Mouse (Mus musculus) midbrain, postnatal 0 days (tissue): ENCODE data around the gene Ldhc. TPM values are rescaled to one million over a fixed set of nuclear protein-coding genes. Genes with fewer than 3 reads are reported as not detected.

Experiments used
- ATAC-seq: fragments of 200-750 bp; cut with Nextera tagmentation; 2 replicates; pipeline ENCODE4 v1.8.0; 2017; ENCODE audit warnings: moderate number of reproducible peaks, mild to moderate bottlenecking, moderate TSS enrichment, moderate library complexity; ENCODE audit not compliant: low FRiP score
- DNase-seq: peaks from one replicate; pipeline ENCODE4 v3.0.0-alpha.2; 2015; ENCODE audit warnings: low spot score
- H3K27ac ChIP-seq: fragments of 300-500 bp; sonication (generic); 2 replicates; pipeline ENCODE4 v1.5.1; 2014; ENCODE audit warnings: low read depth, mild to moderate bottlenecking, low read length, mixed read lengths
- H3K27me3 ChIP-seq: fragments of 300-500 bp; sonication (generic); 2 replicates; pipeline ENCODE4 v1.6.1; 2014; ENCODE audit warnings: low read length, control low read depth, mixed read lengths; ENCODE audit not compliant: insufficient read depth
- H3K36me3 ChIP-seq: fragments of 300-500 bp; sonication (generic); 2 replicates; pipeline ENCODE4 v1.6.1; 2014; ENCODE audit warnings: low read length, control low read depth, mixed read lengths; ENCODE audit not compliant: insufficient read depth
- H3K4me1 ChIP-seq: fragments of 300-500 bp; sonication (generic); 2 replicates; pipeline ENCODE4 v1.6.1; 2014; ENCODE audit warnings: mild to moderate bottlenecking, control low read depth, antibody characterized with exemption, low read length, mixed read lengths; ENCODE audit not compliant: insufficient read depth
- H3K4me2 ChIP-seq: fragments of 300-500 bp; sonication (generic); 2 replicates; pipeline ENCODE4 v1.6.1; 2014; ENCODE audit warnings: low read depth, mild to moderate bottlenecking, low read length, mixed read lengths; ENCODE audit not compliant: poor library complexity, severe bottlenecking
- H3K4me3 ChIP-seq: fragments of 300-500 bp; sonication (generic); 2 replicates; pipeline ENCODE4 v1.5.1; 2014; ENCODE audit warnings: low read depth, mild to moderate bottlenecking, low read length, moderate library complexity
- H3K9ac ChIP-seq: fragments of 300-500 bp; sonication (generic); replicated peaks from 2 replicates; pipeline ENCODE4 v1.6.1; 2014; ENCODE audit warnings: mild to moderate bottlenecking, low read length, moderate library complexity, mixed read lengths; ENCODE audit not compliant: poor library complexity, severe bottlenecking
- H3K9me3 ChIP-seq: fragments of 300-500 bp; sonication (generic); 2 replicates; pipeline ENCODE4 v1.6.1; 2016; ENCODE audit warnings: low read length, control low read depth
- CTCF ChIP-seq: IDR thresholded peaks from 2 replicates; pipeline ENCODE4 v1.5.1; 2016; ENCODE audit warnings: antibody characterized with exemption, mild to moderate bottlenecking
- WGBS: fragments of 180-500 bp; shearing (Covaris S2); extraction: QIAGEN DNeasy Blood & Tissue Kit; methylation state at CpG from one replicate; pipeline ENCODE4 v1.1.7; 2014; 5-methylcytosine and 5-hydroxymethylcytosine counted together
- polyA plus RNA-seq: library from polyadenylated mRNA; unstranded; fragments of >200 nt; fragmentation: Nextera tagmentation; extraction: Ambion mirVana; gene quantifications from 2 replicates; pipeline ENCODE4 v1.2.1, GENCODE M21; 2015
- total RNA-seq: library from RNA; depleted of rRNA; stranded (reverse); fragments of >200 nt; gene quantifications from 2 replicates; pipeline ENCODE4 v1.2.3, GENCODE M21; 2014

Ldhc gene
- total and polyA plus RNA-seq, 2 experiments from 2014 or later, result 0.22 TPM; not detected in 1

GRCm38 (mm10) chr7:46845978-46846485 is 15.0 kb upstream of the Ldhc start:
- 1% methylated on average over 36 of the region's 36 CpGs for WGBS
- peak overlapping the region; percentile 90 for H3K4me2 ChIP-seq

GRCm38 (mm10) chr7:46846486-46847244 is 14.3 kb upstream of the Ldhc start:
- TF ChIP-seq CTCF, result peak; percentile 65
- DNase-seq, result peak; percentile 92
- Histone ChIP-seq H3K4me3 (peak overlapping the region; percentile 73), H3K27ac (peak overlapping the region; percentile 77), H3K27me3 (no peaks in the 10 kb centered on the region), H3K9me3 (no peaks in the 10 kb centered on the region), H3K4me1 (peaks cover 6% of the 10 kb centered on the region), H3K9ac (peak overlapping the region; percentile 84), H3K36me3 (peaks cover 22% of the 10 kb centered on the region), H3K4me2 (peak overlapping the region; percentile 90)
- peak; percentile 74 for ATAC-seq
- WGBS, result 2% methylated on average over 28 of the region's 28 CpGs

More at GRCm38 (mm10) chr7:46845978-46846485, 15.0 kb upstream of the Ldhc start:
- H3K9me3 ChIP-seq, result no peaks in the 10 kb centered on the region
- H3K27me3 ChIP-seq, result no peaks in the 10 kb centered on the region
- TF ChIP-seq CTCF, result no peak
- peaks cover 16% of the 10 kb centered on the region for H3K36me3 ChIP-seq
- H3K4me3 ChIP-seq, result peak overlapping the region; percentile 73
- DNase-seq (peak; percentile 28), ATAC-seq (peak; percentile 44)
- peak overlapping the region; percentile 84 for H3K9ac ChIP-seq
- H3K4me1 ChIP-seq, result peaks cover 6% of the 10 kb centered on the region
- H3K27ac ChIP-seq, result peak overlapping the region; percentile 77

GRCm38 (mm10) chr7:46849287-46849686 is 11.7 kb upstream of the Ldhc start:
- Histone ChIP-seq H3K4me3 (no peak overlapping the region), H3K4me2 (no peak overlapping the region), H3K4me1 (peaks cover 6% of the 10 kb centered on the region), H3K36me3 (peaks cover 44% of the 10 kb centered on the region), H3K9me3 (no peaks in the 10 kb centered on the region), H3K27me3 (no peaks in the 10 kb centered on the region), H3K9ac (no peak overlapping the region), H3K27ac (no peak overlapping the region)
- 80% methylated on average over 5 of the region's 5 CpGs for WGBS
- DNase-seq (no peak), ATAC-seq (no peak)
- TF ChIP-seq CTCF, result no peak

GRCm38 (mm10) chr7:46851026-46851425 is 10.0 kb upstream of the Ldhc start:
- peak; percentile 18 for DNase-seq
- H3K27me3 ChIP-seq, result no peaks in the 10 kb centered on the region
- 55% methylated on average over 7 of the region's 7 CpGs for WGBS
- H3K9ac ChIP-seq, result no peak overlapping the region
- no peak for ATAC-seq
- H3K4me2 ChIP-seq, result no peak overlapping the region
- H3K4me3 ChIP-seq, result no peak overlapping the region
- TF ChIP-seq CTCF, result peak; percentile 26
- H3K9me3 ChIP-seq, result no peaks in the 10 kb centered on the region
- H3K36me3 ChIP-seq, result peaks cover 51% of the 10 kb centered on the region
- no peak overlapping the region for H3K27ac ChIP-seq
- no peaks in the 10 kb centered on the region for H3K4me1 ChIP-seq

- Histone ChIP-seq H3K9me3 (no peaks in the 10 kb centered on the region), H3K36me3 (peaks cover 52% of the 10 kb centered on the region)
- 96% methylated on average over 1 of the region's 1 CpGs for WGBS
Observed at GRCm38 (mm10) chr7:46852666-46853065, 8.3 kb upstream of the Ldhc start.

GRCm38 (mm10) chr7:46853365-46853764 is 7.6 kb upstream of the Ldhc start:
- ATAC-seq (no peak), DNase-seq (no peak)
- 90% methylated on average over 9 of the region's 9 CpGs for WGBS
- H3K4me3 ChIP-seq, result no peak overlapping the region
- H3K9me3 ChIP-seq, result no peaks in the 10 kb centered on the region
- no peak for TF ChIP-seq CTCF
- no peak overlapping the region for H3K9ac ChIP-seq
- no peaks in the 10 kb centered on the region for H3K27me3 ChIP-seq
- H3K4me2 ChIP-seq, result no peak overlapping the region
- peaks cover 52% of the 10 kb centered on the region for H3K36me3 ChIP-seq
- H3K27ac ChIP-seq, result no peak overlapping the region
- H3K4me1 ChIP-seq, result no peaks in the 10 kb centered on the region

More at GRCm38 (mm10) chr7:46852666-46853065, 8.3 kb upstream of the Ldhc start:
- Histone ChIP-seq H3K4me3 (no peak overlapping the region), H3K27ac (no peak overlapping the region), H3K9ac (no peak overlapping the region), H3K27me3 (no peaks in the 10 kb centered on the region), H3K4me1 (no peaks in the 10 kb centered on the region), H3K4me2 (no peak overlapping the region)
- DNase-seq, result no peak
- TF ChIP-seq CTCF, result no peak
- no peak for ATAC-seq
